Mouse (Mus musculus) liver, postnatal 0 days (tissue): ENCODE data around the gene Sorbs1.

Experiments used
- CTCF ChIP-seq: sonication (generic); IDR thresholded peaks from 2 replicates; pipeline ENCODE4 v1.5.1; 2016; ENCODE audit warnings: antibody characterized with exemption, low read depth
- EP300 ChIP-seq: IDR thresholded peaks from 2 replicates; pipeline ENCODE4 v1.6.1; 2016; ENCODE audit warnings: antibody characterized with exemption, low read depth, mild to moderate bottlenecking

GRCm38 (mm10) chr19:40343018-40343417, 170.6 kb downstream of the Sorbs1 start:
- TF ChIP-seq EP300 (no peak), CTCF (peak; percentile 93)
